Mouse (Mus musculus) layer of hippocampus, adult 8-10 months (tissue): Measurements from ENCODE around the gene Rnf145. TPM values are rescaled to one million over a fixed set of nuclear protein-coding genes. Genes with fewer than 3 reads are reported as not detected.

ENCODE experiments used
- DNase-seq, 2 experiments: peaks; one replicate each; pipeline ENCODE4 v3.0.0; 2022; ENCODE audit warnings: low spot score in 2 of 2
- total RNA-seq, 4 experiments: library from RNA; stranded (reverse); gene quantifications; 2 replicates each; pipeline ENCODE4 v1.2.4; 2022

Gene Rnf145
- 100 to 1,000 TPM in 1 of 4 experiments, 10 to 100 TPM in 3; 77.6 to 108 (median 86.9) TPM for total RNA-seq

DNA sequence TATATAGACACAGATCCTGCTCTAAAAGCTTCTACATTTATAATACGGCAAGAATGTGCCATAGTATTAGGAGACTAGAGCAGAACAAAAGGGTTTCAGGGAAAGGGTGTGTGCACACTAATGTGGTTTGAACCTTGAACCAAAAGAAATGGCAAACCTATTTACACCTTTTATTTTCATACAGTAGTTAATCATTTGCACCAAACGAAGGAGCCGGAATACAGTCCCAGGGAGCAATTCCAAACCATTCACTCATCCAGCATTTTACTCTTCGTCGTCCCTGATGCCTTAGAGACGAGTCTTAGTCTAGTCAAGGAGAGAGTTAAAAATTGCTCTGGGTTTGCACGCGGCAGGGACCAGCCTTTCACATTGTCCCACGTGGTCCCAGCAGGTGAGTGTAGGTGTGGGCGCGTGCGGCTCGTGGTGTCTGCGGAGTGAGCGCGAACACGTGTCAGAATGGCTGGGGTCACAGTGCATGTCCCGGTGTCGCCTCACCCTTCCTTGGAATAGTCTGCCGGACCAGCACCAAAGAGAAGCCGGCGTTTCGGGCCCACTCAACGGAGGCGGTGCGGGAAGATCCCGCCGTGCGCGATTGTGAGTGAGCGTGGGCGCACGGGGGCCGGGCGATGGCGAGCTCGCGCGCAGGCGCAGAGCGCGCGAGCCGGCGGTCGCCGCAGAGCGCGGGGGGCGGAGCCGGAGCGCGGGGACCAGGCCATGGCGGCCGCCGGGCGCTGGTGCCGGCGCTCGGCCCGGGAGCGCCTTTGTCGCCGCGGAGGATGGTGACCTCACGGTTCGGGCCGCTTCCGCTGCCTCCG is at the start of gene Rnf145:
Rnf145 (plus strand) TSS at position 684 of the 815 bp plus-strand sequence.
- peak; percentile 66 to 78 for DNase-seq

DNA sequence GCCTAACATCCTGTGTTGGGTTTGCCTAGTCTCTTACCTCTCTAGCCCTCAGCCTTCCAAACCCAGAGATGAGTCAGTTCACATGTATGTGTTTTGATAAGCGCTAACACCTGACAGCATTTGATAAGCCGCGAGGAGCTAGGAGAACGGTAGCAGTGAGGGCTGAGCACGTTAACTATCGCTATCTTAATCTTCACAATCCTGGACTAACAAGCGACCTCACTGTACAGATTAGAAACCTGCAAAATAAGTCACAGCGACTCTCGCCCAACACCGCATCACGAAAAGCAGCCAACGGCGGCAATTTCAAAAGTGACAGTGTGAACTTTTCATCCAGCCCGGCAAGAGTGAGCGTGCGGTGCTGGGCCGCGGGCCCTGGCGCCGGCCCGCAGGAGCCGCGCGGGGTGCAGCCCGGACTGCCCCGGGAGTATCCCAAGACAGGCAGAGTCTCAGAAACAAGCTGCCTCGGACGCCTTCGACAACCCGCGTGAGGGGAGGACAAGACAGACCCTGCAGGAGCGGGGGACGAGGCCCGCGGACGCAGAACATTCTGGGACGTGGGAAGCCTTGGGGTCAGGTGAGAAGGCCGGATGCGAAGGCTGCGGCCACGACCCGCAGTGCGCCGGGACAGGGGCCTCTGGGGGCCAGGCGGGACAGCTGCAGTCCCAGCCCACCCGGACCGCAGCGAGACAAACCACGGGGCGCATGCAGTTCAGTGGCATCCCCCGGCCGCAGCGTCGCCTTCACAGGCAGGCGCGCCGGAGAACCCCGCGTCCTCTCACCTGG is 48.9 kb upstream of the Rnf145 start:
- DNase-seq: peak; percentile 8 to 18

DNA sequence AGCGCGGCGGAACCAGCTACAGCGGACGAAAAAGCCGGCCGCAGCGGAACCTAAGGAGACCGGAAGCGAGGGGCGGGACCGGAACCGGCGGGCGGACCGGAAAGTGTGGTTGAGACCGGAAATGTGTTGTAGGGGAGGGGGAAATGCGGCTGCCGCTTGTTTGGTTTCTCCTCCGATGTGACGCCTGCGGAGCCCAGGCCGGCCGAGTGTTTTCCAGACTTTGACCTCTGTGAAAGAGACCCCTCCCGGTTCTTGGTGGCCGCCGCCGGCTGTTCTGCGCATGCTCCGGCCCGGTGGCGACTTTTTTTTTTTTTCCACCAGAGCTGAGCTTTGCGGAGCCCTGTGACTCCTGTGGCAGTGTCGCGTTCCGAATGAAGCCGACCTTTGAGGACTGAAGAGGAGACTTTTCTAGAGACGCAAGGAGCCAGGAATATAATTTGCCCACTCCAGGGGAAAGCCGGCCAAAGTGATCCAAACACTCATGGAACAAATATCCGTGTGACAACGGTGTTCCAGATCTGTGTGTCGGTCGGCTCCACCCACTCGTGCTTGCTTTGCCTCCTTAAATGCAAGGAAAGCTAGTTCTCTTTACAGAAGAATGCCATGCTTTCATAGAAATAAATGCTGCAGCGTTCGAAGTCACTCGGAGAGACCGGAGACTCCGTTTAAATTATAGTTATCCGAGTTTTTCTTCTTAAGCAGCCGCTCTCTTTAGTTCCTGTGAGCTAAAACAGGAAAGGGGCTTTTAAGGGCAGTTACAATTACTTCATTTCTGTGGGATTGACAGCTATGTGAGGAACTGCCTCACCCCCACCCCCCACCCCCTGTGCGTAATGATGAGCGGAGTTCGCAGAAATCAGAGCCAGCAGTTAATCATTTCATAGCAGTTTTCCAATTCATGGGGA is 48.1 kb upstream of the Rnf145 start, which contains the start of gene Ublcp1:
Ublcp1 (minus strand) TSS at position 67 of the 905 bp plus-strand sequence.
- peak; percentile 89 to 91 for DNase-seq

DNA sequence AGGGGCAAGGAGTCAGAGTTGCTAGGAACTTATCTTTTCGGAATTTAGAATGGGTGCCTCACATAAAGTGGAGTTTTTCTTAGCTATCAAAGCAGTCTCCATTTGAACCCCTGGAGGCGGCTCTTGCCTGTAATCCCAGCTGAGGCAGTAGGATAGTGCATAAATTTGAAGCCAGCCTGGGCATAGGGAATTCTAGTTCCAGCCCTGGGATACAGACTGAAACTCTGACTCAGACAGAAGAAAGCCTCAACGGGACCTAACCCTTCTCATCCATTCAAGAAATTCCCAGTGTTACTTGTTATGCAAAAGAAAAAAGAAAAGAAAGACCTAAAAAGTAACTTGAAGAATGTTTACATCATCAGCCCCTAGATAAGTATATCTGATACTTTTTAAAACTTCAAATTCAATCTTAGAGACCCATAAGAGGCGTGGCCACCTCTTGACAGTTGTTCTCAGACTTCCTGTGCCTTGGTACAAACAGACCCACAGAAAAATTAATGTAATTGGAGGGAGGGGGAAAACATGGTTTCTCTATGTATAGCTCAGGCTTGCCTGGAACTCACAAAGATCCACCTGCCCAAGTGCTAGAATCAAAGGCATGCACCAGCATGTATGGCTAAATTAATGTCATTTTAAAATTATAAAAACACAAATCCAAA is 47.3 kb upstream of the Rnf145 start:
- no peak for DNase-seq

DNA sequence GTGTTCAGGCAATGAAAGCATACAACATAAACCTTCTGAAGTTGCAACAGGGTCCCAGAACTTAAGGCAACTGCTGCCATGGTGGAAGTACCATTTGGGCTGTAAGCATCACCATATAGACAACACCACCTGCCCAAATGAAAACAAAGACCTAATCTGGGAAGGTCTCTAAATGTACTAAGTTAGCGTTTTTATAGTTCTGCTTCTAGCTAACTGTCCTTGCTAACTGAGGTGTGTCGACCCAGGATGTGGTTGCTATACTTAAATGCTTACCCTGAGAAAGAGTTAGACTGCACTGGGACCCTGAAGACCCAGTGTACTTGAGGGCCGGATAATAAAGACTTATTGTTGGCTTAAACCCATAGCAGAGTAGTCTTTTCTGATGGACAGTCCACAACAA is 43.3 kb upstream of the Rnf145 start:
- no peak for DNase-seq

DNA sequence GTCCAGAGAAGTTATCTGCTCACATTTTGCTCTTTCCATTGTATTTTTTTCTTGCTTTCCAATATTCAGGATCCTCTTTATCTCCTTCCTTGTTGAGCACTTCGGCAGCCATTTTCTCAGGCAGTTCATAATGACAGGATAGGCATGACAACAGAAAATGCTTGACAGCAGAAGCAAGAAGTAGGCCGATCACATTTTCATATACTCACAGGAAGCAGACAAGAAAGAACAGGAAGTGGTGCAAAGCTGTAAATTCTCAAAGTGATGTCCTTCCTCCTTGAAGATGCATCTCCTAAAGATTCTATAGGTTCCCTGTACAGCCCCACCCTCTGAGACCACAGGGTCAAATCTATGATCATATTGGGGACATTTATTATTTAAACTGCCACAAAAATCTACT is 42.3 kb upstream of the Rnf145 start:
- DNase-seq: no peak

DNA sequence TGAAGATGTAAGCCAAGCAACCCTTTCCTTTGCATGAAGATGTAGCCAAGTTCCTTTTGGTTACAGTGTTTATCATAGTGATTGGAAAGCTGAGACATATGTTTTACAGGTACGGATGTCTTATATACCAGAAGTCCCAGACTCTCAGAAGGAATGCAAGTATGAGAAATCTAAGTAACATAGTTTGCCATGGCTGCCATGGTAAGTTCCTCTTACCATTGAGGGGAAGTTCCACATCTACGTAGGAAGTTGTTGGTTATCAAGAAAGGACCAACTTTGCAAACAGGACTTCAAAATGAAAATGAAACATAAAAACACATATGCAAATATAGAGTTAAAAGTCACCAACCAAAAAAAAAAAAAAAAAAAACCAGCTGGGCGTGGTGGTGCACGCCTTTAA is 40.4 kb upstream of the Rnf145 start:
- no peak for DNase-seq

DNA sequence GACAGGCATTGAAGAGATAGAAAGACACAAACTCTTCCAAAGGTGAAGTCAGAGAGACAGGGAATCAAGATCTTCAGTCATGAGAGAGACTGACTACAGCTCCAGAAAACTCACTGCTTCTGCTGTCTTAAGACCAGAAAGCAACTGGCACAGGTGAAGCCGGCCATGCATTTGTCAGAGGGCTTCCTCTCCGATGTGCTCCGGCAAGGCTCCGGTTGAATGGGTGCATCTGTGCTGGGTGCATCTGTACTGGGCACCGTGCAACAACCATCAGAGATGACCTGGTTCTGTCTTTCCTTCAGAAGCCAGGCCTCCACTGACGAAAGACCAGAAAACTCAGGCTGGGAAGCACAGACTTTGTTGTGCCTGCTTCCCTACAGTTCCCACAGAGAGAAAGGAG is 38.5 kb upstream of the Rnf145 start:
- DNase-seq: no peak

DNA sequence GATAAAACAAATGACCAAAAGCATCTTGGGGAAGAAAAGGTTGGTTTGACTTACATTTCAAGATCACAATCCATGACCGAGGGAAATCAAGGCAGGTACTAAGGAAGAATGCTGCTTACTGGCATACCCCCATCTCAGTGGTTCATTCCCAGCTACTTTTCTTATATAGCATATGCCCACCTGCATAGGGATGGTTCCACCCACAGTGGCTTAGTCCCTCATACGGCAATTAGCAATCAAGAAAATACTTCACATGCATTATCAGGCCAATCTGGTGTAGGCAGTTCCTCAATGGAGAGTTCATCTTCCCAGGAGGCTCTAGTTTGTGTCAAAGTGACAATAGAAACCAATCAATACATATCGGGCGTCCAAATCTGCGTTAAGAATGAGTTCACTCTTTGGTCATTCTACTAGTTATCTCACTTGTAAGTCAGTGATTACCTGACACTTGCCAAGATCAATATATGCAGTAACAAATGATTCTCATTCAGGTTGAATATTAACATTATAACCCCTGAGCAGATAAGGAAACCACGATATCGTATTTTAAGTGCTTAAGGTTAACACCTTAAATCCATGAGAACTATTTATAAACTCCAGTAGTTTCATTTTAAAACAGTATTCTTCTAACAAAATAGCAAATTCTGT is 33.6 kb upstream of the Rnf145 start:
- DNase-seq: no peak

DNA sequence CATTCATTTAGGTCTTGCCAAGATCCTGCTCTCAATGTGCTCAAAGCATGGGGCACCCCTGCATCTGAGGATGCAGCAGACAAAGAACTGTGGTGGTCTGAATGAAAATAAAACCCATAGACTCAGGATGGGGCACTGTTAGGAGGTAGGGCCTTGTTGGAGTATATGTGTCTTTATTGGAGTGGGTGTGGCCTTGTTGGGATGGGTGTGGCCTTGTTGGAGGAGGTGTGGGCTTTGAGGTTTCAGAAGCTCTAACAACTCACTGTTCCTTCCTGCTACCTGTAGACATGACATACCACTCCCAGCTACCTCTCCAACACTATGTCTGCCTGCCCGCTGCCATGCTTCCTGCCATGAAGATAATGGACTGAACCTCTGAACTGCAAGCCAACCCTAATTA is 29.6 kb upstream of the Rnf145 start:
- DNase-seq: no peak

DNA sequence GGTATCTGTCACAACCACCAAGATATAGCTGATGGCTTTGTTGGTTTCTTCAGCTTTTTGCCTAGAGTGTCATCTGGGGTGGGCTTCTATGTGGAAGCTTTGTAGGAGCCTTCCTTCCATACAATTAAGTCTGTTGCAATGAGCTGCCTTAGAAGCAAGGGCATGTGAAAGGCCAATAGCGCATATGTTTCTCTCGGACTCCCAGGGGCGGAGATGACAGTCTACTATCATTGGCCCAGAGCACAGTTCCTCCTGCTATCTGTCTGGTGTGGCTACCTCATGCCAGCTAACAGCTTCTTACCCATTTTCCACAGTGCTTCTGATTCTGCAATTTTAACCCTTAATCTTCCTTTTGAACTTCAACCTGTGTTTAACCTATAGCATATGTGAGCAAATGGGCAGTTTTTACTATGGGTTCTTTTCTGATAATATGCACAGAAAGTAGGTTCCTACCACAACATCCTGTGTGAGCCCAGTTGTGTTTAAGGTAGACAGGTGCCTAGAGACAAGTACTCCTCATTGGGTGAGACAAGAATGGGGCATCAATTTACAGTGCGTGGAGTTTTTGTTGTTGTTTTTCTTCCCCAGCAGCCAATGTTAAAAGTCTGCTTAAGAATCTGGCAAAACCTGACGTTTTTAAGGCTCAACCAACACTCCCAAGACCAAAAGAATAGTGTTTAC is 24.0 kb upstream of the Rnf145 start:
- no peak for DNase-seq

DNA sequence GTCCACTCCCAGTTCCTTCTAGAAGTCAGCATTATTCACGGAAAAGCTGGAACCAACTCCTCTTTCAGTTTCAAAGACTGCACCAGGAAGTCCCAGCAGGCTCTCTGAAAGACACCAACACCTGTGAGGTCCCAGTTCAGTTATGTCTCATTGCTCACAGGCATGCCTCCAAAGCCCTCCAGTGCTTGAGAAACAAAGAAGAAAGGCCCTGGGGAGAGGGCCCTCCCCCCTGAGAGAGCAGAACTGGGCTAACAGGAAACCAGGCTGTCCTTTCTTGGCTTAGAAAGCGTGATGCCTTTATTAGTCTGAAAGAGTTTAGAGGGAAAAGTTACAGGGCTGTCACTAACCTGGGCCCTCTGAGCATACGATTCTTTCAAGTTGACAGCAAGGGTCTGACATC is 22.5 kb upstream of the Rnf145 start:
- no peak for DNase-seq

DNA sequence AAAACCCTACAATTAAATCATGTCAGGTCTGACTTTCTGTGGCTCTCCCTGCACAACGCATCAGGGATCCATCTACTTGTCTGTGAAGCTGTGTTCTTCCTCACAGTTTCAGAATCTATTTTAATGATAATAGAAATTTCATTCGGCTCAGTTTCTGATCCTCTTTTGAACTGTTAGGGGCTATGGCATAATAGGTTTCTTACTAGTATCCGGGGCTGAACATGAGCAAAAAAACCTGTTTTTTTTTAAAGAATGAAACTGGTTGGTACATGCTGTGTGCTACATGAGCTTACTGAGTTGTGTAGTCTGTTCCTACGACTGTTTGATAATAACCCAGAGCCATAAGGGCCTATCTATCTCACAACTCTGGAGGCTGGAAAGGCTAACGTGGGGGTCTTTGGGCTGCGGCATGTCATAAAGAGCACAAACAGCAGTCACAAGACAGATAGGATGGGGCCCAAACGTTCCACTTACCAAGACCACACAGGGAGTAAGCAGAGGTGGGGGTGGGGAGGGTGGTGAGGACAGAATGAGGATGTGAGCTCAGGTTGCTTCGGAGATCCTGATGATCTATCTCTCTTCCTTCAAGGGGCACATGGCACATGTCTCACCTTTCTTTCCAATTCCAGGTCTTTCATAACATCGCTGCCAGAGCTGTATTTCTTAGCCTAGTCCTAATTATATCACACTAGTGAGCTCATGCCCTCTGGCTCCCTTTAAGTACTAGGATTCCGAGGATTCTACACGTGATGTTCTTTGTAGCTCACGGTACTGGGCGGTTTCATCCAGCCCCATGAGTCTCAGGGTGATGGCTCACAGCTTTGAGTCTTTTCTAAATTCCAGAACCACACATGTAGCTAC is 20.1 kb upstream of the Rnf145 start:
- no peak for DNase-seq

DNA sequence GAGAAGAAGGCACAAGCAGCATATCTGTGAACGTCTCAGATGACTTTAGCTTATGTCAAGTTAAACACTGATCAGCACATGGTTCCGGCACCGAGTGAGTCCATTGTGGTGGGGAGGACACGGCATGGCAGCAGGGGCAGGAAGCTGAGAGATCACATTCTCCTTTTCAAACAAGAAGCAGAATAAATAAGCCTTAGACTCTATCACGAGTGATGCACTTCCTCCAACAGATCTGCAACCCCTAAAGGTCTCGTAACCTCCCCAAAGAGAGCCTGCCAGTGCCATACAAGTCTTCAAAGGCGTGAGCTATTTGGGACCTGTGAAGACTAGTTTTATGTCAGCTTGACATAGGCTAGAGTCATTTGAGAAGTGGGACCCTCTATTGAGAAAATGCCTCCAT is 17.8 kb upstream of the Rnf145 start:
- no peak for DNase-seq

DNA sequence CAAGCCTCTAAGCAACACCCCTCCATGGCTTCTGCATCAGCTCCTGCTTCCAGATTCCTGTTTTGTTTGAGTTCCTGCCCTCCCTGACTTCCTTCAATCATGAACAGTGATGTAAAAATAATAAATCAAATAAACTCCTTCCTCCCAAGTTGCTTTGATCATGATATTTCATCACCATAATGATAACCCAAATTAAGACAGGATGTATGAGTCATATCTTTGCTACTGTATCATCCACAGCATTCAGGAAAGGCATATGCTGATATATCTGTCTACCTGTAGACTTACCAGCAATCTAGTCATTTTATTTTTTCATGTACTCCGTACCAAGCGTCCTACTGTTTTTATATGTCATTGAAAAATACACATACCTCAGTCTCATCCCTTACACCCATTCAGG is 17.3 kb upstream of the Rnf145 start:
- DNase-seq: no peak

DNA sequence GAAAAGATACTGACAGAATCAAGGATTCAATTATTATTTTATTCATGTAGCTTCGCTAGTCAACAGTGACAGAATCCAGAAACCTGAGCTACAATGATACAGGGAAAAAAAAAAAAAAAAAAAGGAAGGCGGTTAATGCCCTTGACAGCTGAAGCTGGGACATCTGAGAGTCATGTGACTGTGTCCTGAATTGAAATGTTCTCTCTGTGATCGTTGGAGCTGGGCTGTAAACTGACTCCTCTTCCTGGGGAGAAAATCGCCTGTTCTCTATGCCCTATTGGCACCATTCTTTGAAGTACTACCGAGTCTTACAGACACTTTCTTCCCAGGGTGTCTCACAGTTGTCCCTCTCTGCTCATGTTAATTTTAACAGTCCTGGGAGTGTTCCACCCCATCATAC is 15.8 kb upstream of the Rnf145 start:
- DNase-seq: no peak

DNA sequence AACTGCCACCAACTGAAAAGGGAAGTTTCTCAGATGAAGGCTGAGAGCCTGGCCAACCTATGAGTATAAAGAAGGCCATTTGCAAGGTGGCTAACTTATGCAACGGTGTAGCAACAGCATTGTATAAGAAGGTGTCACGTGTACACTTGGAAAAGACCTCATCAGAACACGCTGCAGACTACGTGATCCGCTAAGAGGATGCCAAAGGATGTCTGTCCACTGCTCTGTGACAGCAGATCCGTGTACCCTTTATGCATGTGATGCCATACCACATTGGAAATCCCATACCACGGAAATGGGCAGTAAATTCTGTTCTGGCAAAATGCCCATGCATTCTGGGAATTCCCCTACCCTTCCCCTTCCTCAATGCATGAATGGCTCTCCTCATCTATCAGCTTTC is 14.6 kb upstream of the Rnf145 start:
- no peak for DNase-seq

DNA sequence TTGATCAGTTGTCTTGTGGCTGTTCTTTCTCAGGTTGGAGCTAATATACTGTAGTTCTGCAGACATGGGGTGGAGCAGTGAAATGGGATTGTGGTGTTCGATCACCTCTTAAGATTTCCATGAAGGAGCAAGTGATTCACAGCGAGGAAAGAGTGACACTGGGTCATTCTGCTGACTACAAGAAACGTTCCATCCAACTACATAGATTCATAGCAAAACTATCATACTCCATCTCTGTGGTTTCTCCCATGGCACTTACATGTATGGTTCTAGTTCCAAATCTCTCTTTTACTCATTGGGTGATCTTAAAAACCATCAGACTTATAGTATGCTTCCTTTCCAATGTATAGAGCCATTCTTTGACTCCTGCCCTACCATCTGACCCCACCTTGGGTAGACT is 14.0 kb upstream of the Rnf145 start:
- DNase-seq: no peak

DNA sequence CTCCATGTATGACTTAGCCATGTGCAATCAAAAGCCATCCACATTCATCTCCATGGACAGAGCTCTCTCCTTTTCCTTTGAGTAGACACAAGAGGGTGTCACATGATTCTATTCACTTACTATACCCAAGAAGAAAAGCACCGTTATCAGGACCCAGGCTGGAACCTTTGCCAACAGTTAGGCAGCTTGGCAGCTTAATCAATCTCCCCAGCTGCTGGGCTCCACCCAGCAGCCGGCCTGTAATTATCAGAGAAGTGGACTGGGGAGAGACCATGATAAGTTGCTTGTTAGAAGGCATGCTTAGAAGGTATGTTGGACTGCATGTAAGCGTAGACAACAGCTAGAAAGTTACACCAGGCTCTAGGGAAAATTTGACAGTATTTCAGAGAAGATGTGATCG is 9.9 kb upstream of the Rnf145 start:
- no peak for DNase-seq
